Mouse (Mus musculus): ENCODE measurements at regions not wholly inside any gene's neighbourhood (a gene's known extent, or its start where the extent isn't known, plus 50 kb on each side); places are given as distances from the start of the nearest gene placed in this dataset.

DNA sequence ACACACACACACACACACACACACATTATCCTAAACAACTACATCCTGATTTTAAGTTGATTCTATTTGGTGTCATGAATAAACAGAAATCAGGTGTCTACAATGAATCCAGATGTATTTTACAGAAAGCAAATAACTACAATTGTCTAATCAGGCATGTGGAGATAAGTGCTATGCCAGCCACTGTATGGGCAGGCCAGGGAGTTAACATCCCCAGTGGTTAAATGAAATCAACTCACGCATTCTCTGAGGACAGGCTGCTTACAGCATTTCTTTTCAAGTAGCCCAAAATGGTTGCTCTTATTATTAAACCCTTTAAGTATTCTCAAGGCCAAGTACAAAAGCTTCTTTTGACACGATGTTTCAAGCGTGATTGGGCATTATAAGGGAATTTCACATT, 103.0 kb upstream of the Lrrn1 start:
- TF ChIP-seq CTCF (IDR thresholded peaks at IDR 0.05; ENCODE audit: low read depth, low read length) = no peak
- TF ChIP-seq POLR2A (IDR thresholded peaks at IDR 0.05; ENCODE audit: borderline replicate concordance, low read depth, low read length) = no peak
